Mouse (Mus musculus) urinary bladder, postnatal 25 days (tissue): ENCODE data around the gene Mb.

ENCODE experiments used
- DNase-seq: peaks from one replicate; pipeline ENCODE4 v3.0.0; 2022; ENCODE audit warnings: low spot score

Gene Mb

DNA sequence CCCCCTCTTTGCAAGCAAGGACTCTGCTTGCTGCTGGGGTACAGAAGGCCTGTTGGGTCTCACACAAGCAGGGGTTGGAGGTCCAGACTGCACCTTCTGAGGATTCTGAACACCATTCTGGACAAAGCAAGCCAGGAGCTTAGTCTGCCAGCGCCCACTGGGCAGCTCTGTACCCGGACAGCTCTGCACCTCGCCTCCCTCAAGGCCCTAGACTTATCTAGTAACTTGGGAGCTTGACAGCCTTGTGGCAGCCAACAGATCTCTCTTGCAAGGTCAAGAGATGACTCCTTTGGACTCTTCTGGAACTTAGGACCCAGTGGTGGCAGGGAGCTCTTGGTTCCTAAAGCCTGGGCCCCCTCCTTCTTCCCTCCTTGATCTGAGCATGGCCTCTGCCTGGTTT is 23.4 kb downstream of the Mb start:
- no peak for DNase-seq

- no peak for DNase-seq
Observed at GRCm38 (mm10) chr15:77025884-77026583, 24.4 kb downstream of the Mb start.

GRCm38 (mm10) chr15:77022401-77022957 is 28.0 kb downstream of the Mb start:
- DNase-seq: no peak

DNA sequence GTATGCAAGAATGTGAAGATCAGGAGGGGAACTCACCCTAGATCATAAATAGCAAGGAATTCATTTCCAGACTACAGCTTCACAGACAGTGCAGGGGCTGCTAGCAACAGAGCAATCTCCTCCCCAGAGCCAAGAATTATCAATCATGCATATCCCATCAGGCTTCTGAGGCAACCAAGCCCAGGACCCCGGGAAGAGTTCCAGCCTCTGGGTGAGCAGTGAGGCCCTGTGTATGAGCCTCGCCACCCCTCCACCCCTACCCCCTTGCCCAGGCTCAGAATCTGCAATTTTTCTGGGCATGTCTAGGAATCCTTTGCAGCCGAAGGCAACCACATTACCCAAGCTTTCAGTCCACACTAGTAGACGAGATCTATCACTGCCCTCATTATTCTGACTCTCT is 28.6 kb downstream of the Mb start:
- no peak for DNase-seq

- no peak for DNase-seq
Observed at GRCm38 (mm10) chr15:77021056-77021455, 29.4 kb downstream of the Mb start.

- DNase-seq: no peak
Observed at GRCm38 (mm10) chr15:77020136-77020535, 30.3 kb downstream of the Mb start.

GRCm38 (mm10) chr15:77019533-77019932 is 30.9 kb downstream of the Mb start:
- DNase-seq: no peak

- peak; percentile 33 for DNase-seq
Observed at GRCm38 (mm10) chr15:77018740-77019340, 31.6 kb downstream of the Mb start.

GRCm38 (mm10) chr15:77017897-77018296 is 32.6 kb downstream of the Mb start:
- no peak for DNase-seq

- no peak for DNase-seq
Observed at GRCm38 (mm10) chr15:77016509-77016908, 34.0 kb downstream of the Mb start.

DNA sequence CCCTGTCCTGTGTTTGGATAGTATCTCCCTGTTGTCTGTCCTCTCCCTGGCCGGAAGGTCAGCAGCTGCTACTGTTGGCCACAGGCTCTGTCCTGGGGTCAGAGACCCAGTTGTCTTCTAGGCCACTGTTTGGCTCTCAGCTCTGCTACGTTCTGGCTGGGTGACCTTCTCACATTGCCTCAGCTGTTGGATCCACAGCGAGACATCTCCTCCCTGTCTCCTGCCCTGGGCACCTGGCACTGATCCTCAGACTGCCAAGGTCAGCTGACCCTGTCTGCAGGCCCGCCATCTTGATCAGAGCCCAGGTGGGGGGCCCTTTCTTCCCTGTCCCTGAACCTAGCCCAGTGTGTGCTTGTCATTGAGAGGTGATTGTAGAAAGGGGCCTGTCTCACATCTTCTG is 35.5 kb downstream of the Mb start:
- no peak for DNase-seq

DNA sequence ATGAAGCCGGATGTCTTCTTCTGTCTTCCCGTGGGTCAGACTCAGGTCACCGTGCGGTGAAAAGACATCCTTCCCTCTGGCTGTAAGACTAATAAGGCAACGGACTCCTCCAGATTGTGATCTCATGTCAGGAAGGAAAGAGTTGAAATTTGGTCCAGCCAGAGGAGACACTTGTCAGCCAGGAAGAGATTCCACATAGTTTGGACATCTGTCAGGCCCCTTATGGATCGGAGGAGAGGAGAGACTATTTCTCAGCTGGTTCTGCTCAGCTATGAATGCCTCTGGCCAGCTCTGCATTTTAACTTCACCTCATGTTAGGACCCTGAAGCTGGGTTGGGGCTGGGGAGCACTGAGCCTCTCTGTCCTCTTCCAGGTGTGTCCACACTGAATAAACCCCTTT is 36.0 kb downstream of the Mb start:
- no peak for DNase-seq

GRCm38 (mm10) chr15:77013753-77014241 is 36.7 kb downstream of the Mb start:
- no peak for DNase-seq

DNA sequence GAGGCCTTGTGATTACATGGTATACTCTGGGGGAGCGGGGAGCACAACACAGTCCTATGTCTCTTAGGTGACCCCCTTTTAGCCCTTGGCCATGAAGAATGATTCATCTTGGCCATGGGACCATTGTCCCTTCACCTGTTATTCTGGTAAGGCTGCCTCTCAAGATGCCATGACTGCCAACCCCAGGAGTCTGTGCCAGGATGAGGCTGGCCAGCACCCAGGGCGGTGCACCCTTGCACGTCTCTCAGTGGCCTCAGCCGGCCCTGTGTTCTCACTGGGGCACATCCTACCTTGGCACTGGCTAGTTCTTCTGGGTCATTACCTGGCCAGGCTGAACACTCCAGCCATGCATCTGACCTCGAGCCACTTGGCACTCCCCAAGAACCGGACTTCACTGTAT is 41.6 kb downstream of the Mb start:
- no peak for DNase-seq

- peak; percentile 34 for DNase-seq
Observed at GRCm38 (mm10) chr15:77003868-77004215, 46.6 kb downstream of the Mb start.

- no peak for DNase-seq
Observed at GRCm38 (mm10) chr15:77003173-77003867, 47.1 kb downstream of the Mb start.

GRCm38 (mm10) chr15:76998878-76999588 is 51.4 kb downstream of the Mb start:
- DNase-seq: no peak

GRCm38 (mm10) chr15:76998048-76998447 is 52.4 kb downstream of the Mb start:
- no peak for DNase-seq

- DNase-seq: no peak
Observed at GRCm38 (mm10) chr15:76994413-76994812, 56.1 kb downstream of the Mb start.

DNA sequence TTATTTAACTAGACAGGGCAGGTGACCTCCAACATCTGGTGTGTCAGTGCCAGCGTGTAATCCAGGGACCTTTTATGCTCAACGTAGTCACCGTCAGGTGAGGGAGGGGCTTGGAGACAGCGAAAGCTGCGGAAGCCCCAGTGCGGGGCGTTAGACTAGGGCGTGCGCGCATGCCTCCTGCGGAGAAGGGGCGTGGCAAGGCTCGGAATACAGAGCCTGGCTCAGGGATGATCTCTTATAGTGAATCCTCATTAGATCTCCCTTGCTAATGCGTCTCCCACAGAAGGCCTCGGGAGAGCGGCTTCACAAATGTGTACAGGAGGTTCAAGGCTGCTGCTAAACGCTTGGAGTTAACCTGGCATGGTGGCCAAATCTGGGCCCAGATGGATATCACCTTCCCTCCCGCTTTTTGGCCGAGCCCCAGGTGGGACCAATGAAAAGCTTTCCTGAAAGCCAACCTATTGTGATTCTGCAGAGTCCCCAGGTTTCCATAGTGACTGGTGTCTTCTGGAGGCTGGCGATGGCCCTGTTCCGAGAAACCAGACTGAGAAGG is 62.9 kb downstream of the Mb start:
- DNase-seq: peak; percentile 12

GRCm38 (mm10) chr15:76987137-76987536 is 63.3 kb downstream of the Mb start:
- DNase-seq: no peak

DNA sequence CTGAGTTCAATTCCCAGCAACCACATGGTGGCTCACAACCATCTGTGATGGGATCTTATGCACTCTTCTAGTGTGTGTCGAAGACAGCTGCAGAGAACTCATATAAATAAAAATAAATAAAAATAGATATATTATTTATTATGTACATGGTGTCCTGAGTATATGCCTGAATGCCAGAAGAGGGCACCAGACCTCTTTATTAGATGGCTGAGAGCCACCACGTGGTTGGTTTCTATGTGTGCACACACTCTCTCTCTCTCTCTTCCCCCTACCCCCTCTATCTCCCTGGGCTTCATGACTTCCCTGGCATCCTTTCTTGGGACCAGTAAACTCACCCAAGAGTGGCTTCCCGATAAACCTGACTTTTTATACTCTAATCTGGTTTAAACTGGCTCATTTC is 67.7 kb downstream of the Mb start:
- no peak for DNase-seq
